Mouse (Mus musculus): ENCODE data around the gene Kank4. TPM values are rescaled to one million over a fixed set of nuclear protein-coding genes. Genes with fewer than 3 reads are reported as not detected.

Gene Kank4
- polyA plus RNA-seq, 1 experiment from 2014 or later: 0.12 TPM

DNA sequence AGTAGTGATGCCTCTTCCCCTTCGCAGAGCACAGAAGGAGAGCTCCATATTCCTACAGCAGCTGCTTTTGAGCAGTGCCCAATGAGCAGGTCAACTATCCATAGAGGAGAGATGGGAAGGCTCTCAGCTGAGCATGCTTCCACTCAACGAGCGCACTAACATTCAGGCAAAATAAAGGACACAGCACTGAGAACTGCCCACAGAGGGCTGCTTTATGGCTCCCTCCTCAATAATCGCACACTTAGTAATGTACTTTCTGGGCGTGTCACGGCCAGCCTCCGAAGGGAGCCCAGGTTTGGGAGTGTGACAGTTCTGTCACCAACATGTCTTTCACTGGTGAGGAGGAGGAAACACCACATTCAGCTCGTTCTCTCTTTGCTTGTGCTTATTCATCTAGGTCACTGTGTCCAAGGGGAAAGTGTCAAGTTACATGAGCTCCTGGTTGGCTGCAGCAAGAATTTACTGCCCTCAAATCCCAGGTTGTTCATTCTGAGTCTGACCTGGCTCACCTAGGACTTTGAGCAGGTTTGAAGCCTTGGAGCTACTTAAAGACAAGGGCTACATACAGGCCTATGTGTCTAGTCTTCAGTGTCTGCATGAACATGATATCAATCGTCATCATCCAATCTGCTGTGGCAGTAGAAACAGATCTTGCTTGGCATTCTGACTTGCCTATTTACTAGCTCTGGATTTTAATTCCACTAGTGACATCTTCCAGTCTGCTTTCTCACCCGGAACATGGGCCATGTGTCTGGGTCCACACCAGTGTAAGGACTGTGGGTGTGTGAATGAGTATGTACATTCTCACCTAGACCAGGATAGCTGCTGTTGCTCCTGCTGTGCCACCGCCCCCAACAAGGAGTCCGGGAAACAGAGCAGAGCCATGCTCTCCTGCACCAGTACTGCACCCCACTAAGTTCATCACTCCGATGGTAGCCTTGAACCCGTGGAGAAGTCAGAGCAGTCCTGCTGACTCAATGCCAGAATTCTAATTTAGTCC, 49.9 kb downstream of the Kank4 start:
- Histone ChIP-seq H3K4me3 (ENCODE audit: low read depth, low read length) (no peak overlapping the region), H3K27ac (ENCODE audit: low read length) (no peak overlapping the region), H3K9ac (ENCODE audit: low read depth, low read length) (no peak overlapping the region), H3K27me3 (ENCODE audit: control insufficient read depth, insufficient read depth, low read depth, low read length) (no peaks in the 10 kb centered on the region), H3K9me3 (replicated peaks; ENCODE audit: control insufficient read depth, low read length) (no peaks in the 10 kb centered on the region), H3K36me3 (ENCODE audit: control insufficient read depth, insufficient read depth) (no peaks in the 10 kb centered on the region), H3K4me1 (ENCODE audit: control insufficient read depth, low read depth, low read length) (no peaks in the 10 kb centered on the region), H3K4me2 (ENCODE audit: low read depth, low read length) (no peak overlapping the region)
- WGBS (ENCODE audit: insufficient replicate concordance): 60% methylated on average over 14 of the region's 14 CpGs
- ATAC-seq (ENCODE audit: low read depth): no peak

DNA sequence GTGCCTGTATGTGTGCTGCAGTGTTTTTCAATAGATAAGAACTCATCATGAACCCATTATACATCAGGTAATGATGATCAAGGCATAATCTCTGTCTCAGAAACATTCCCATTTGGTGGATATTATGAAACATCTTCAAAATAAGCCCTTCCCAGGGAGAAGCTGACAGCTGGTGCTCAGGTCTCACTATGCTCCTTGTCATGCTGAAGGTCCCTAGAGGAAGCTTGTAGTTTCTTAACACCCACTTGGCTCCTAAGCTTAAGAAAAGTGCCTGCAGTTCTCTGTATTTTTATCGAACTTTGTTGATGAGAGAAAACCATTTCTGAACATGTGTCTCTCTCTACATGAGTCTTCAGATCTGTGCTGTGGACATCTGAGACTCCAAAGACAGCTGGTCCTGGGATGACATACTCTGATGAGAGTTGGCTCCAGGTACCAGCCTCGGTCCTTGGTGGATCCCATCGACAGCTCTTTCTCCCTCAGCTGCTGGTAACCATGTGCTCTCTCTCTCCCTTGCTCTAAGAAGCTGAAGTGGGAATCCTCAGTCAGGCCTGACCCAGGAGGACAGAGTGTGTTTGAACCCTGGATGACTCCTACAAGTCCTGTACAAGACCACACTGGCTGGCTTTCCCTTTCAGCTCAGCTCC, 58.3 kb downstream of the Kank4 start:
- no peak overlapping the region for H3K27ac ChIP-seq (ENCODE audit: low read length)

DNA sequence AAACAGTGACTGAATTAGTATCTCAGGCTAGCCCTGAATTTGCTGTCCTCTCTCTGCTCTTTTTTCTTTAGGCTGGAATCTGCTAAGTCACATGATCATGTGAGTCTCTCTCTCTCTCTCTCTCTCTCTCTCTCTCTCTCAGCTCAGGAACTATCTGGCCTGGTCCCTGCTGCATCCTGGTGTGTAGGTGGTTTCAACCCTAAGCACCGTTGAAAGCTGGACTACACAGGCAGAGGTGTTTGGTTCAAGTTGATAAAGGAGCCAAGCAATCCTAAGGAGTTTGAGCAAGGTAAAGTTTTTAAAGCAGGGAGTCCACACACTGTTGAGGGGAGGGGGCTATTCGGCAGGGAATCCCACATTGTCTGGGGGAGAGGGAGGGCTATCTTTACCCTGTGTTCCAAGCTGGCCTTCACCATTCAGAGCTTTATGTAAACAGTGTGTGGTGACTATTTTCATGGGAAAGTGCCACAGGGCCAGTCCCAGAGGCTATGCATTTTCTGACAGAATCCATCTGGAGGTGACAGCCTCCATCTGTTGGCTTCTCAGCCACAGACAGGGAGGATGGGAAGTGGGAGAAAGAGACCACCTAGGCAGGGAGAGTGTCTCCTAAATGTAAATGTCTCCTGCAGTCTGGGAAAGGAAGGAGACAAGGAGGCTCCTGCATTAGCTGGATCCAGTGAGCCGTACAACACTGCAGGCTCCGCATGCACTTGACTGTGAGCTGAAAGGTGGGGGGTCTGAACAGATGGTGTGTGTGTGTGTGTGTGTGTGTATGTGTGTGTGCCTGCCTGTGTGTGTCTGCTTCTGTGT, 59.1 kb downstream of the Kank4 start:
- no peaks in the 10 kb centered on the region for H3K27me3 ChIP-seq (ENCODE audit: control insufficient read depth, insufficient read depth, low read depth, low read length)
- H3K27ac ChIP-seq (ENCODE audit: low read length): no peak overlapping the region
- no peak overlapping the region for H3K4me2 ChIP-seq (ENCODE audit: low read depth, low read length)
- no peak overlapping the region for H3K4me3 ChIP-seq (ENCODE audit: low read depth, low read length)
- no peak for ATAC-seq (ENCODE audit: low read depth)
- H3K4me1 ChIP-seq (ENCODE audit: control insufficient read depth, low read depth, low read length): no peaks in the 10 kb centered on the region
- H3K36me3 ChIP-seq (ENCODE audit: control insufficient read depth, insufficient read depth): no peaks in the 10 kb centered on the region
- no peak overlapping the region for H3K9ac ChIP-seq (ENCODE audit: low read depth, low read length)
- WGBS (ENCODE audit: insufficient replicate concordance): 49% methylated on average over 4 of the region's 4 CpGs
- no peaks in the 10 kb centered on the region for H3K9me3 ChIP-seq (replicated peaks; ENCODE audit: control insufficient read depth, low read length)

More for the DNA sequence above, 58.3 kb downstream of the Kank4 start:
- no peak overlapping the region for H3K4me2 ChIP-seq (ENCODE audit: low read depth, low read length)
- H3K4me1 ChIP-seq (ENCODE audit: control insufficient read depth, low read depth, low read length): no peaks in the 10 kb centered on the region
- no peaks in the 10 kb centered on the region for H3K9me3 ChIP-seq (replicated peaks; ENCODE audit: control insufficient read depth, low read length)
- no peak overlapping the region for H3K4me3 ChIP-seq (ENCODE audit: low read depth, low read length)
- 62% methylated on average over 3 of the region's 3 CpGs for WGBS (ENCODE audit: insufficient replicate concordance)
- no peaks in the 10 kb centered on the region for H3K27me3 ChIP-seq (ENCODE audit: control insufficient read depth, insufficient read depth, low read depth, low read length)
- H3K36me3 ChIP-seq (ENCODE audit: control insufficient read depth, insufficient read depth): no peaks in the 10 kb centered on the region
- no peak overlapping the region for H3K9ac ChIP-seq (ENCODE audit: low read depth, low read length)
- ATAC-seq (ENCODE audit: low read depth): no peak

DNA sequence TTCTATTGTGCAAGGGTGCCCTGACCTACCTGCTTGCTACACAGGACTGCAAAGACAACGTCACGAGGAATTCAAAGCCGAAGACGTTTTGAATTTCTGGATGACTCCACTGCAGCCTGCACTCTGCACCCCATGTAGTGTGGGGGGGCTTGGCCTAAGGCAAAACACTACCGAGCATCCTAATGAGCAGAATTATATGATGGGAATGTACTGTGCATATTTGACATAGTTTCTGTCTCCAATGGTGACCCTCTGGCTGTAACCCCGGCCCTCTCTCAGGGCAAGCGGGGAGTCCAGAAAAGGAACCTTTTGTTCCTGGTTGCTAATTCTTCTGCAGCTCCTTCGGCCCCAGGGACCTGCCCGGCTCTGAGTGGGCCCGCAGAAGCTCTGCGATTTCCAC, 61.2 kb downstream of the Kank4 start:
- no peaks in the 10 kb centered on the region for H3K4me1 ChIP-seq (ENCODE audit: control insufficient read depth, low read depth, low read length)
- H3K4me2 ChIP-seq (ENCODE audit: low read depth, low read length): no peak overlapping the region
- ATAC-seq (ENCODE audit: low read depth): no peak
- 65% methylated on average over 11 of the region's 11 CpGs for WGBS (ENCODE audit: insufficient replicate concordance)
- no peak overlapping the region for H3K27ac ChIP-seq (ENCODE audit: low read length)
- H3K27me3 ChIP-seq (ENCODE audit: control insufficient read depth, insufficient read depth, low read depth, low read length): no peaks in the 10 kb centered on the region
- no peaks in the 10 kb centered on the region for H3K9me3 ChIP-seq (replicated peaks; ENCODE audit: control insufficient read depth, low read length)
- no peak overlapping the region for H3K4me3 ChIP-seq (ENCODE audit: low read depth, low read length)
- H3K9ac ChIP-seq (ENCODE audit: low read depth, low read length): no peak overlapping the region
- no peaks in the 10 kb centered on the region for H3K36me3 ChIP-seq (ENCODE audit: control insufficient read depth, insufficient read depth)

DNA sequence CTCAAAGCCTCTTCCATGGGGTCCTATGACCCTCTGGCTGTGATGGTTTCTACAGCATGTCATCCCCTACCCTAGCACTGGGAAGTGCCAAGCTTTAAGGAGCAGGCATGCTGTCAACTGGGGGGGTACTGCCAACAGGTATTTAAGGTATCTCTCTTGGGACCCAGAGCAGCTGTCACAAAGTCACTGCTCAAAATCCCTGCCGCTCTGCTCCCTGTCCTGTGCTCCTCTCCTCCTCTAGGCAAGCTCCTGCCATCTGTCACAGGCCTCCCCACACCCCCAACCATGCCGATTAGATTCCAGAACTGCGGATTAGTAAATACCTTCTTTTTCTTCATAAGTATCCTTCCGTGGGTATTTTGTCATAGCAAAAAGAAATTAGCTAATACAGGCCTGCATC, 62.9 kb downstream of the Kank4 start:
- Histone ChIP-seq H3K4me2 (ENCODE audit: low read depth, low read length) (no peak overlapping the region), H3K9me3 (replicated peaks; ENCODE audit: control insufficient read depth, low read length) (no peaks in the 10 kb centered on the region), H3K27ac (ENCODE audit: low read length) (no peak overlapping the region), H3K4me1 (ENCODE audit: control insufficient read depth, low read depth, low read length) (no peaks in the 10 kb centered on the region), H3K9ac (ENCODE audit: low read depth, low read length) (no peak overlapping the region), H3K27me3 (ENCODE audit: control insufficient read depth, insufficient read depth, low read depth, low read length) (no peaks in the 10 kb centered on the region), H3K4me3 (ENCODE audit: low read depth, low read length) (no peak overlapping the region), H3K36me3 (ENCODE audit: control insufficient read depth, insufficient read depth) (no peaks in the 10 kb centered on the region)
- 63% methylated on average over 4 of the region's 4 CpGs for WGBS (ENCODE audit: insufficient replicate concordance)
- no peak for ATAC-seq (ENCODE audit: low read depth)

DNA sequence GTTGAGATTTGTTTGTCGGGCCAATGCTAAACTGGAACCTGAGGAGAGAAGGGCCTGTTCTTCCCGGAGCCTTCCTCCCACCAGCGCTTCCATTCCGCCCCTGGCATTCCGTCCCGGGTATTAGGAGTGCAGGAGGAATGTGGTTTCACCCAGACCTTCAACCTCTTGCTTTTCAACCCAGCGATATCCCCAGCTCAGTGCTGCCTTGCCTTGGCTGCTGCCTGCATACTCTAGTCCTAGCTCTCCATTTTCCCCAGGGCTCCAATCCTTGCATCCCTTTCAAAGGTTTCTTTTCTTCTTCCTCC, 73.5 kb downstream of the Kank4 start:
- ATAC-seq (ENCODE audit: low read depth): no peak
- Histone ChIP-seq H3K9ac (ENCODE audit: low read depth, low read length) (no peak overlapping the region), H3K36me3 (ENCODE audit: control insufficient read depth, insufficient read depth) (no peaks in the 10 kb centered on the region), H3K27ac (ENCODE audit: low read length) (no peak overlapping the region), H3K4me3 (ENCODE audit: low read depth, low read length) (no peak overlapping the region), H3K27me3 (ENCODE audit: control insufficient read depth, insufficient read depth, low read depth, low read length) (no peaks in the 10 kb centered on the region), H3K4me2 (ENCODE audit: low read depth, low read length) (no peak overlapping the region), H3K9me3 (replicated peaks; ENCODE audit: control insufficient read depth, low read length) (no peaks in the 10 kb centered on the region), H3K4me1 (ENCODE audit: control insufficient read depth, low read depth, low read length) (no peaks in the 10 kb centered on the region)
- WGBS (ENCODE audit: insufficient replicate concordance): 34% methylated on average over 7 of the region's 7 CpGs

DNA sequence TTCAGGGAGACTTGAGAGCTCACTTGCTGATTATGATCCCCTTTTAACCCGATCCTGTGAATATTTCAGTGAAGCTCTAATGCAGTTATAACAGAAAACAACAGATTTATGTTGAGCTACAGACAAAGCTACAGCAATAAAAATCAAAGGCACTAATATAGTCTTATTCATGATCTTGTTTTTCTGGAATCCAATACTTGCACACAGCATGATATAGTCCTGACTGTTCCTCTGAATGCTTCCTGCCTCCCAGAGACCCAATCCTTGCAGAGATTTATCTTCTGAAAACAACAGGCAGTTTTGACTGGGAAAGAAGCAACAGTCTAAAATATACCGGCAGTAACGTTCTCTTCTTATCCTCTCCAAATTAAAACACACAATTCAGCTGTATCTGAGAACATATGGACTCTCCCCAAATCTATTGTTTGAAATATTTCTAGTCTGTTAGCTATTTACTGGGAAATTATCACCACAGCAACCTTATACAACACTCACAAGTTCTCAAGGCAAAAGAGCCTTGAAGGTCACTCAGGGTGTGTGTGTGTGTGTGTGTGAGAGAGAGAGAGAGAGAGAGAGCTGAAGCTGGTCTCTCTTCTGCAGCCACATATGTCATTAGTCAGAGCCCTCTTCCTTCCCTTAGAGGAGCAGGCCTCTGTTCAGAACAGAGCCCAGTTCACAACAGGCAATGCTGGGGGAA, 74.0 kb downstream of the Kank4 start:
- no peak for ATAC-seq (ENCODE audit: low read depth)
- no peaks in the 10 kb centered on the region for H3K9me3 ChIP-seq (replicated peaks; ENCODE audit: control insufficient read depth, low read length)
- no peak overlapping the region for H3K4me3 ChIP-seq (ENCODE audit: low read depth, low read length)
- no peak overlapping the region for H3K4me2 ChIP-seq (ENCODE audit: low read depth, low read length)
- H3K4me1 ChIP-seq (ENCODE audit: control insufficient read depth, low read depth, low read length): no peaks in the 10 kb centered on the region
- 56% methylated on average over 3 of the region's 3 CpGs for WGBS (ENCODE audit: insufficient replicate concordance)
- H3K27me3 ChIP-seq (ENCODE audit: control insufficient read depth, insufficient read depth, low read depth, low read length): no peaks in the 10 kb centered on the region
- no peak overlapping the region for H3K27ac ChIP-seq (ENCODE audit: low read length)
- H3K36me3 ChIP-seq (ENCODE audit: control insufficient read depth, insufficient read depth): no peaks in the 10 kb centered on the region
- H3K9ac ChIP-seq (ENCODE audit: low read depth, low read length): no peak overlapping the region

DNA sequence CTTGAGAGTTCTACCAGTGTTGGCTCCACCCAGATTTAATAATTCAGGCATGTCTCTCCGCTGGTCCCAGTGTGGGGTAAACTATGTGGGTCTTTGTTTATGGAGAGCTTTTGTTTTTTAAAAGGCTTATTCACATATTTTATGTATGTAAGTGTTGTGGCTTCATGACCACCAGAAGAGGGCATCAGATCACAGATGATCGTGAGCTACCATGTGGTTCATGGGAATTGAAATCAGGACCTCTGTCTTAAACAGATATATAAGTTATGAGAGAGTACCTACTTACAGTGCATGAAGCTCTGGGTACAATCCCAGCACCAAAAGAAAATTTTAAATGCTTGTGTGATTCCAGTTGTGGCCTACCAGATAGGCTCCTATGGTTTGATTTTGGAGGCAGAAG, 77.6 kb downstream of the Kank4 start:
- no peaks in the 10 kb centered on the region for H3K4me1 ChIP-seq (ENCODE audit: control insufficient read depth, low read depth, low read length)
- no peak overlapping the region for H3K4me3 ChIP-seq (ENCODE audit: low read depth, low read length)
- H3K27me3 ChIP-seq (ENCODE audit: control insufficient read depth, insufficient read depth, low read depth, low read length): no peaks in the 10 kb centered on the region
- ATAC-seq (ENCODE audit: low read depth): no peak
- no peak overlapping the region for H3K4me2 ChIP-seq (ENCODE audit: low read depth, low read length)
- H3K36me3 ChIP-seq (ENCODE audit: control insufficient read depth, insufficient read depth): no peaks in the 10 kb centered on the region
- WGBS (ENCODE audit: insufficient replicate concordance): 36% methylated on average over 2 of the region's 2 CpGs
- H3K9ac ChIP-seq (ENCODE audit: low read depth, low read length): no peak overlapping the region
- no peak overlapping the region for H3K27ac ChIP-seq (ENCODE audit: low read length)
- H3K9me3 ChIP-seq (replicated peaks; ENCODE audit: control insufficient read depth, low read length): no peaks in the 10 kb centered on the region

All from liver, embryonic 16.5 days (tissue).